Mouse (Mus musculus) kidney, postnatal 14 days (tissue): ENCODE measurements around the gene Fbp1.
"Not testable (repeated sequence)": the region's sequence is repeated elsewhere in the genome, so short reads cannot be mapped to it uniquely, and the experiment has no call there.

Experiments used
- DNase-seq: peaks from one replicate; pipeline ENCODE4 v3.0.0; 2022; ENCODE audit warnings: mixed read lengths

Gene Fbp1

DNA sequence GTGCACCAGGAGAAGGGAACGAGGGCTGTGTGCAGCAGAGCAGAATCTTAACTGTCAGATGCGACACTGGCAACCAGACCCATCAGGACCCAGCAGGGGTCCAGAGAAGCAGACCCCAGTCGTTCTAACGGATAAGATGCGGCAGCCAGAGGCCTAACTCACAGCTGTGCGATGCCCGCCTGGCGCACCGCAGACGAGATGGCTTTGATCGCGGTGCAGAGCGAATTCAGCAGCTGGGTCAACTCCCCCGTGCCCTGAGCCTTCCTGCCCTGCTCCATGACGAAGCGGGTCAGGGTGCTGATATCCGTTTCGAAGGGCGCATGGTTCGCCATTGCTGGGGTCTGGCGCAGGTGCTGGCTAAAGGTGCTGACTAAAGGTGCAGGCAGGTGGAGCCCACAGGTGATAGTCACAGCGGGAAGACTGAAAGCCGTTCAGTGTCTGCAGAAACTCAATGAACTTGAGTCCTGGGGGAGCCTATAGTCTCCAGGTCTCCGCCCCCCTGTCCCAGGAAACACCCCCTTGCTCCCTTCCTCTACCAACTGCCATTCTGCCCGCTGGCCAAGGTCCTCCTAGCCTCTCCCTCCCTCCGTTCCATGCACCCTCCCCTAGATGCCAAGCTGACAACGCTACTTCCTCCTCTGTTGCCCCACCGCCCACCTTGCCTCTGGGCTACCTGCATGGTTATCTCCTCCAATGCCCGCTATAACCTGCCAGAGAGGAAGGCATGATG, at the start of gene Fbp1:
Gene Fbp1, minus strand, starts transcription at position 571 of the 730 bp plus-strand sequence.
- DNase-seq, result peak; percentile 85

DNA sequence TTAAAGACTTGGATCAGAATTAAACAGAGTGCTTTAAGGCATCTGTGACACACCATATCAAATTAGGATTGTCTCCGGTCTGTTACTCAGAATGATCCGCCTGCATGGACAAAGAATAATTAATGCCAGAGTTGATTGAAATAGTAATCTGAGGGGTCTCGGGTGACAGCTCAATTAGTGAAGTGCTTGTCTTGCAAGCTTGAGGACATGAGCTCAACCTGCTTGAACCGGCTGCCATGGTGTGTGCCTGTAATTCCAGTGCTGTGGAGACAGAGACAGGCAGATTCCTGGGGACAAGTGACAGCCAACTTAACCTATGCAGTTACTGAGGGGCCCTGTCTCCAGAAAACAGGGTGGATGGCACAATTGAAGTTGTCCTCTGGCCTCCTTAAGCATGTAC, 44.4 kb upstream of the Fbp1 start:
- DNase-seq, result no peak

DNA sequence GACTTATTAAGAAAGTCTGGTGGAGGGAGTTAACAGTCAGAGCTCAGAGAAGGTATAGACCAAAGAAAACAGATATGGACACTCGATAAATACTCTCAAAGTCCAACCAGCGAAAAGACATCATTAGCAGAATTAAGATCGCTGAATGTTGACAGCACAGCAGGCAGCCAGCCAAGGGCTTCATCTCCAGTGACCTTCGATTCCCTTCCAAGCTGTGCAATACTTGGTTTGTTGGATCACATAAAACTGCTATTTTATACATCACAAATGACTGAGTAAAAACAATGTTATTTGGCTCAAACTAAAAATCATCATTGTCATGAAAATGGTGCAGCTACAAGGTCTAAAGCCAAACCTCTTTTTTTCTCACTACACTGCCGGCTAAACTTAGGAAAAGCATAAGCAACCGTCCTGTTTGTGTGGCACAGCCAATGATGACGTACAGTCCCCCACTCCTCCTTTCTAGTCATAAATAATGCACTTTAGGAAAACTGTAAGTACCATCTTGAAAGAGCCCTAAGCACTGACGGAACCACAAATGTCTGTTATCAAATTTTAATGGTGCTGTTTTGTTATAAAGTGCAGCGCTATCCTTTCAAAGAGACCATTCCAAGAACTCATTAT, 41.8 kb upstream of the Fbp1 start:
- peak; percentile 77 for DNase-seq

DNA sequence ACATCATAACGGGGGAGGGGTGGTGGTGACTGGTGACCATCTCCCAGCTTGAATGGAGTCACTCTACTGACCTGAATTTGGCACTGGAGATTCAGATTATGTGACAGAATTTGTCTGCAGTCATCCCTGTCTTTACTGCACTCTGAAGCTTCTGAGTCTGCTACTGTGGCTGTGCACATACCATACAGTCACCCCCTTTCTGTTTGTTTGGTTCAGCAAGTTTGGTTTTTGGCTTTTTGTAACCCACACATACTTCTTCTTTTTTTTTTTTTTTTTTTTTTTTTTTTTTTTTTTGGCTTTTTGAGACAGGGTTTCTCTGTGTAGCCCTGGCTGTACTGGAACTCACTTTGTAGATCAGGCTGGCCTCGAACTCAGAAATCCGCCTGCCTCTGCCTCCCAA, 41.1 kb upstream of the Fbp1 start:
- DNase-seq, result not testable (repeated sequence)

DNA sequence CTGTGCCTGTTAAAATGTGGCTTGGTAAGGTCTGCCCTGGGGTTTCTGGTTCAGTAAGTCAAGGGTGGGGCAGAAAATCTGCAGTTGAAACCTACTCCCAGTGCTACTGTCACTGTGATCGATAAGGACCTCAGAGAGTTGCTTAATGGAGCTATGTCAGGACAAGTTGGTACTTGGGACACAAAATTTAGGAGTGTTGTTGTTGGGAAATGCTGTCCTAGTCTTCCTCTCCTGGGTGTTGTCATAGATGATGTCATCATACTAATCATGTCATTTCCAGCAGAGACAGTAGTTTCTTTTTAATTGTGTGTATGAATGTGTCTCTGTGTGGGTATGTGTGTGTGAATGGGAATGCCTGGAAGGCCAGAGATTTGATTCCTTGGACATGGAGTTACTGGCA, 39.4 kb upstream of the Fbp1 start:
- no peak for DNase-seq

DNA sequence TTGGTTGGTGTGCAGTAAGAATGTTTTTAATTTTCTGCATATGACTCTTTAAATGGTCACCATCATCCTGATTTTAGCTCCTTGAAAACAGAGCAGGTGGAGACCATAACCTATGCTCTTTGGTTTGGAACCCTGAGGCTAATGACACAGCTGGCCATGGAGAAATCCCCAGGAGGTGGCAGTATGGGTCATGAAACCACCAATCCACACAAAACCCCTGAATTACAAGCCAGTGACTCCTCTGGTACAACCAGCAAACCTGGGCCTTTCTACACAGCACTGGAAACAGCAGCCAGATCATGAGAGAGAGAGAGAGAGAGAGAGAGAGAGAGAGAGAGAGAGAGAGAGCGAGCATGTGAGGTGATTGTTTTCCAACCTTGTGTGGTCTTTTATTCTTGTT, 38.4 kb upstream of the Fbp1 start:
- DNase-seq, result peak; percentile 78

DNA sequence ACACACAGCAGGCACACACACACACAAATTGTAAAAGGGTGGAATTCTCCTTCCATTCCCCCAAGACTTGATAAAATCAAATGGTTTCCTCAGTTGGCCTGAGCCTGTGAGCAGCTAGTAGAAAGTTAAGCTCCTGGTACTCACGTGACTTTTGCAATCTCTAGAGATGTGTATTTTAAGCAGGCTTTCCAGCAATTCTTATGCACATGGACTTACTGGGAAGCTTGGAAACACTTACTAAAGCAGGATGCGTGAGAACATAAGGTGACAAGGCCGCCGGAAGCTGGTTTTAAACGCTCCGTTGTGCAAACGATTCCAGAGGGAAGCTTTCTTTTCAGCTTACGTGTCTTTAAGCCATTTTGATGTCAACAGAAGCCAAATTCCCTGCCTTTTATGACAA, 35.1 kb upstream of the Fbp1 start:
- no peak for DNase-seq

DNA sequence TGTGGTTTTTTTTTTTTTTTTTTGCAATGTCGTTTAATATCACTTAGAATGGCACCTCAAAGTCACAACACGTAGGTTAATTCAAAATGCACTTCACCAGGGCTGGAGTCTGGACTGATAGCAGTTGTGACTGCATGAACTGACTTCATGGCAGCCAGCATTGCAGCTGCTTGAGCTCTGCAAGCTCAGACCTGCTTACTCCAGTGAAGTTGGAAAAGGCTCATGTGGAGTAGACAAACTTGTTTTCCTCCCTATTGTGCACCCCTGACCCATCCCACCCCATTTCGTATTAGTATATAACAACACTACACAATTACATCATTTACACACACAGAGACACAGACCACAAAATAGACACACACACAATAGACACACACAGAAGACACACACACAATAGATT, 34.6 kb upstream of the Fbp1 start:
- DNase-seq, result no peak

DNA sequence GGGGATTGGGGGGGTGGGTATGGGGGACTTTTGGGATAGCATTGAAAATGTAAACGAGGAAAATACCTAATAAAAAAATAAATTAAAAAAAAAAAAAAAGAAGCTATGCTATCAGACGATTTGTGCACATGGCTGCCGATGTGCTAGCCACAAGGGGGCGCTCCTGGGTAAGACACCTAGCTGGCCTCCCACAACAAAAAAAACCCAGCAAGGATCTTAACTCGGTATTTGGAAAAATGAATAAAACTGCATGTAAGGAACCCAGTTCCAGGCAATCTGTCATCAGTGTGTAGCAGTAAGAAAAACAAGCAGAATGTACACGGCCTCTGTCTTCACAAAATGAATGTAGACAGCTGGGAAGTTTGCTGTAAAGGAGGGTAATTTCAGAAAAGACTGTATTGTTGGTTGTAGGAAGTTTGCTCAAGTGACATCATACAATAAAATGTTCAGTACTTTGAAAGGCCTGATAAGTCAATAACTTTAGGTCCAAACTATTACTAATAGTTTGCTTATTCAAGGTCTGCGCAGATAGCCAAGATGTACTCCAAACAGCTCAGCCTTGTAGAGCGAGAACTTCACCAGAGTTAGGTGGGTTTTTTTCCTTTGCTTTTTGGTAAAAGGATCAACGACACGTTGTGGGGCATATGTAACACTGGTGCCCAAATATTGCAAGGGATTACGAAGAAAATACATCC, 31.7 kb upstream of the Fbp1 start:
- DNase-seq, result peak; percentile 84

DNA sequence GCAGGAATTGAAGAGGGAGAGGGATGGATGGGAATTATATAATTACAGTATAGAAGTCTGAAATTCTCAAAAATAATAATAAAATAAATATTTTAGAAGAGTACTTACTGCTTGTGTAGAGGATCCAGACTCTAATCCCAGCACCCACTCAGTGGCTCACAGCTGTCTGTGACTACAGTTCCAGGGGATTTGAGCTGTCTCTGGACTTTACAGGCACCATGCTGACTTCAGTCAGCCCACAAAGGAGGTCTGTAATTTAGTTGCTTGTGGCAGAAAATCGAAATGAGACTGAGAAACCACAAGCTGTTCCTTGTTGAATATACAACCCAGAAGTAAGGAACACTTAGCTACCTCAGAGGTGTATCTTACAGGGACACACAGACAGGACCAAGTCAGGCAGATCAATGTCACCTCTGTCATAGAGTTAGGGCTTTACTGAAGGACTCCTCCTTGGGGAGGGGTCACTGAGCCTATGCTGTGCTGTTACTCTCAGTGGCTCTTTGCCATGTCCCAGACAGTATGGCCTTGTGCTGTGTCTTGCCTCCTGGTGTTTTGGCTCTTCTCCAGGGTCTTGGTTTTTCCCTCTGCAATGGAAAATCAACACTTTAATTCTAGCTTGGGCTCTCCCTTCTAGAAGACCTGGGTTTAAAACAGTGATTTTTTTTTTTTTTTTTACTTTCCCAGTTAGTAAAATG, 29.5 kb upstream of the Fbp1 start:
- peak; percentile 19 for DNase-seq

DNA sequence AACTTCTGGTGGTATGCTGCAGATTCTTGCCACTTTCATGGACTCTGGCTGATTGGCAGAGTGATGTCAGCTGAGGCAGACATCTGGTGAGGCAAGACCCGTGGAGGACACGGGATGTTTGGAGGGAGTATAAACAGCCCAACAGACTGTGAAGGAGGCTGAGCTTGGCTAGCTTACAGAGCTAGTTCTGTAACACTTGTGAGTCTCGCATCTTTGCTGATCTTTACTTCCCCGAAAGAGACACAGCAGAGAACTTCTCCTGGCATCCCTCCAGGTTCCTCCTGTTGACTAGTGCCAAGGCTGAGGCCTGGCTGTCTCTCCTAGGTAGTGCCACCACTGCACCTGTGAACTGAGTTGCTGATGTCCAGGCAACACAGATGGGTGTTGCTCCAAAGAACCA, 28.6 kb upstream of the Fbp1 start:
- DNase-seq, result peak; percentile 64

DNA sequence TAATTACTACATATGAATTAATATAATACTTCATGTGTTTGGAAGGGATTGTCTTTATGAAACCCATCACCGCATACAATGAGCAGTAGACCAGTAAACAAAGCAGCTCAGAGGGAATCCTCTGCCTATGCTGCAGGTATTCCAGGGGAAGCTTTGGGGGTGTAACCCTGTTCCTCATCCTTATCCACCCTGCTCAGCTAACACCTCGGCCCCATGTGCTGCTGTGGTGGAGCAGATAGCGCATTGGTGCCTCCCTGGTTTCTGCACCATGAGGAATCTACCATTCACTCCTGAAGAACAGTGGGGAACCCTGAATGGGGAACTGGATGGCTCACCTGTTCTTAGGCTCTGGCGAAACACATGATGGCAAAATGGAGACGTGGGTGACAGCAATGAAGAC, 23.5 kb upstream of the Fbp1 start:
- DNase-seq, result no peak

DNA sequence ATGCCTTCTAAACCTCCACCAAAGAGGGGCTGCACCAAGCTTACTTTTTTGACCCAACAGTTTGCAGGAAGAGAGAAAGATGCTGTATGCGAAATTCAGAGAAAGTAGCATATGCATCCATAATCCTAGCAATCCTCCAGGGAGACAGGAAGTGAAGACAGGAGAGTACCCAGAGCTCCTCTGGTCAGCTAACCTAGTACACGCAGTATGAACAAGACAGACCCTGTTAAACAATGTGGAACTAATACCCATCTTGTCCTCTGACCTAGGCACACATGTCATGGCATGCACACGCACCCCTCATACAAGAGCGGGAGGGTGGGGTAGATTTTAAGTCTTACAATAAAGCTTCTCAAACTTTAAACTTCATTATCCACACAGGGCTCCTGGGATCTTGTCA, 22.1 kb upstream of the Fbp1 start:
- no peak for DNase-seq

DNA sequence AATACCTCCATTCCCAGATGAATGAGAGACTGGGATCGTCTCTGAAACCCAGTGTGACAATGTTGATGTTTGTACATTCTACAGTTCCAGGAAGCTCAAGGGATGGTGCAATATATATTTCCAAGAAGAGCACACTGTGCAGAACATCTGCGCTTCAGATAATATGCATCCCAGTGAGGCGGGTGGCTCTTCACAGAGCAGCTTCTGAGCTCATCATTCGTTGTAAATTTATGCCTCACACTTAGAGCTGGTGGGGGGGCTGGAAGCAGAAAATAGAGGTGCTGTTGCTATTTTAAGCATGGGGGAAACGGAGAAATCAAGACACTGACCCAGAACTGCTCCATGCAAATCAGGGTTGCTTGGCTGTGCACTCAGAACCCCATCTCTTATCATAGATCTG, 21.7 kb upstream of the Fbp1 start:
- no peak for DNase-seq

DNA sequence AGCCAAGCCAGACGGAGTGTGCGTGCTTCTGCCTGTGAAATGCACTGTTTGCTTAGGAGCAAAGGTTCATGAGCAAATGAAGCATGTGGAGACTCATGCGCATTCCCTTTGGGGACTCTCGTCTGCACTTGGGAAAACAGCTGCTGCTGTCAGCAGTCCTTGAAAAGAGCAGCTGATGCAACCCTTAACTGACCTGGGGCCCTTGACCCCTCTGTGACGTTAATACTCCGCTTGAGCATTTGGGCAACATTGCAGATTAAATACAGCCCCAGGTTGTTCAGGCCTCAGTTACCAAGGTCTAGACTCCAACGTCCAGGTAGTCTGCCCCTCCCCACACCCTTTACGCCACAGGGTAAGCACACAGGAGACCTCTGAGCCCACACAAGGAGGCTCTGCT, 20.1 kb upstream of the Fbp1 start:
- DNase-seq, result peak; percentile 90

DNA sequence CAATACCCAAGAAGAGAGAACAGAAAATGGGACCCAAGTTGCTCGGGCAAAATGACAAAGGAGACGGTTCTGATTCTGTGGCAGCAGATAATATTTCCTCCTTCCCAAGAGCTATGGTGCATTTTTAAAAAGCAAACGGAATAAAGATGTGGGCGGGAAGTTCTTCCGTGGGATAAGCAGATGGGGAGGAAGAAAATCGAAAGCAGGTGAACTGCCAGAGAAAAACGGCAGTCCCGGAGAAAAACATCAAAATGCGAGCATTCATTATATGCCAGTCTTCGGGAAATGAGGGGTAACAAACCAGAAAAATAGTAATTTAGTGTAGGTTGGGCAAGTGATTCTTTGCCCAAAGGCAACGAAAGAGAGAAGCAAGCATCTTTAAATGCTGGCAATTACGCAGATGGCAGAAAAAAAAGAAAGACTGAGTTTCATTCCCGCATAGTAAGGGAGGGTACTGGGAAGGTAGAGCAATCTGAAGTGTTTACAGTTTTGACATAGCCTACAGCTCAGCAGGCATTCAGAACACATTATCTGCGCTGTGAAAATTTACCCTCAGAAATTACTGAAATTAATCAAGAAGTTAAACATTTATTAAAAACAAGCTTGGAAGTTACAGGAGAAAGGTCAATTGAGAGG, 19.6 kb upstream of the Fbp1 start:
- DNase-seq, result no peak

DNA sequence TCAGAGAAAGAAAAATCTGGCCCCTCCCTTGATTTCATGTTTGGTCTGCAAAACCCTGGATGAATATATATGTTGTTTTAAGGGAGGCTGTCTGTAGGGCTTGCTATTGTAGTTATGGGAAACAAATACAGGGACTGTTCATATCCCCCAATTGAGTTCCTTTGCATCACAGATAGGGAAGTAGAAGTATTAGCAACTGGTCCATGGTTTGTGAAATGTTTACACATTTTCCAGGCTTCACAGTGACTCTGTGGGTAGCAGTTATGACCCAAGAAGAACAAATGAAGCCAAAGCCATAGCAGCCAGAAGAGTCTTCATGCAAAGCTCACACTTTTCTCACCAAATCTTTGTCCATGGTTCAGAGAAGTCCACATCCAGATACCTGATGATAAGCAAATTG, 13.1 kb upstream of the Fbp1 start:
- DNase-seq, result no peak

DNA sequence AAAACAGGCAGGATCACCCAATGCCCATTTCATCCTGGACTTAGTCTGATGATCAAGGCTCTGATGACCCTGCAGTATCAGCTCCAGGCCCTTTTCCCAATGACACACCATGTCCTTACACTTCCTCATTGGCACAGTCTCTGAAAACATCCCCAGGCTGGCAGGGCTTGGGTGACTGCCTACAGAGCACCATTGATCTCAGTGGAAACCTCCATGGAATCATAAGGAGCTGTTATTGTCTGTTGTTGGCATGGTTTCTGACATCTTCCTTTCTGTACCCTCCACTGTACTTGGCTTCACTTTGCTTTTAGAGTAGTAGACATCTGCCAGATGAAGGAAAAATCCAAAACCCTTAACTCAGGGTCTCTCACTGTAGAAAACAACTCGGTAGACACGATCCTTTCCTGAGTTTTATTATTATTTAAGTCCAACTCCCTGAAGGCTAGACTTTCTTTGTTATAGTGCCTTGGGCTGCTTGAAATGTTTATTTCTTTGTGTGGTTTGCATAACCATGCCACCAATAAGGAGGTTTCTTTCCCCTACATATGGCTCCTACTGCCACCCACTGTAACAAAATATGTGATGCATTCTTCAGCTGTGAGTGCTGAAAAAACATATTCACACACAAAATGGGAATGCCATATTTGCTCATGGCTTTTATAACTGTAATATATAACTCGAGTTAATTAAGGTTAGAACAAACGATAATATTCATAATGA, 10.0 kb upstream of the Fbp1 start:
- no peak for DNase-seq

DNA sequence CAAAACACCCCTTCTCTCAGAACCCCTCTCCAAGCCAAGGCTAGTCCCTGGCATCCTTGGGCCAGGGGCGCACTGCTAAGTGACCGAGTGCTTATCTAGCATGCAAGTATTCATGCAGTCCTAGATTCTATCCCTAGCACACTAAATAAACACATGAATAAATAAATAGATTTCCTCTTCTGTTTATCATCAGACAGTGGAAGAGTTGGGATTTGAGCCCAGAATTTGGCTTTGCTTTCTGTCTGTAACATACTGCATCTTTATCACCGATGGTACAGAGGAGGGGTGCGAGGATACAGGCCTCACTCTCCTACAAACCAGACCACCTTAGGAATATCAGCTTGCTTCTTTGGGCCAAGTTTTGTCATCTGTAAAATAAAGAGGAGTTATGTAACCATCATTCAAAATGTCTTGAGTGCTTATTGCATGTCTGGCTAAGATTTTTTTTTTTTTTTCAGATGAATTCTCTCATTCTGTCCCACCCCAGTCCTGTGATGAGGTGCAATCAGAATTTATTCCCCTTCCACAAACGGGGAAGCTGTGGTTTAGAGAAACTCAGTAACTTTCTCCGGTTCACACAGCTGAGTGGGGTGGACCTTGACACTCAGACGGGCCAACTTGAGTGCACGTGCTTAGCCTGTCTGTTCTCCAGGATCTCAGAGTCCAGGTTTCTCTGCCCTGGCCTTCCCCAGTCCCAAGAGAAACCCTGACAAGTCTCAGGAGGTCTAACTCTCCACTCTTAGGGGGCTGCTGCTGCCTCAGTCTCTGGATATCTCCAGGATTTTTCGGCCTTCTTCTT, 5.2 kb upstream of the Fbp1 start:
- peak; percentile 77 for DNase-seq

DNA sequence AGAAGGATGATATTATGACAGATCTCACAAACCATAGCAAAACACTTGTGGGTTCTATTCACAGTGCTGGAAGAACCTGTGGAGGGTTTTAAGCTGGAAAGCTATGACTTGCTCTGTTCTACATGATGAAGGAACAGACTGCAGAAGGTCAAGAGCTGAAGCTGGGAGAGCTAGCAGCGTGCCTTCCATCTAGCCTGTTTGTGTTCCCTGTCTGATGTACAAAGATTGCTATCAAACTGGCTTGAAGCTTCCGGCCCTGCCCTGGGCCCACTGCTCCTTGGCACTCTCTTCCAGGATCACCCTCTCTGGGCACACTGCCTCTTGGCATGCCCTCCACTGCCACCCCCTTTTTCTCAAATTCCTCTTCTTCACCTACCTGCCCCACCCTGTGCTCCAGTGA, 1.2 kb upstream of the Fbp1 start:
- DNase-seq, result no peak

DNA sequence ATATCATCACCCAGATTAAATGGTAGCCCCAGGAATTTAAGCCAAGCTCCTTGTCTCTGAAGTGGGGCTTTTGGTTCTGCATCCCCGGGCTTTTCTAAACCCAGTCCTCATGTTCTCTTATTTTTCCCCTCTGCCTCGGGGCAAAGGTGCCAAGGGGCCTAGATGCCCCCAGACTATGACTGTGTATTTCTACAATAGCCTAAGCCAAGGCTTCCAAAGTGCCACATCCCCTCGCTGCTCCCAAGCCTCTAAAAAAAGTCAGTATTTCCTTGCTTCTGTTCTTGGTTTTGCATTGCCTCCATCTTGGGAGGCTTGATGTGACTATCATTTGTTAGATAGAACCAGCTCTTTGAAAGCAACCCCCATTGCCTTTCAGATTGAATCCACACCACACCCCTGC, 3.5 kb downstream of the Fbp1 start:
- DNase-seq, result no peak

DNA sequence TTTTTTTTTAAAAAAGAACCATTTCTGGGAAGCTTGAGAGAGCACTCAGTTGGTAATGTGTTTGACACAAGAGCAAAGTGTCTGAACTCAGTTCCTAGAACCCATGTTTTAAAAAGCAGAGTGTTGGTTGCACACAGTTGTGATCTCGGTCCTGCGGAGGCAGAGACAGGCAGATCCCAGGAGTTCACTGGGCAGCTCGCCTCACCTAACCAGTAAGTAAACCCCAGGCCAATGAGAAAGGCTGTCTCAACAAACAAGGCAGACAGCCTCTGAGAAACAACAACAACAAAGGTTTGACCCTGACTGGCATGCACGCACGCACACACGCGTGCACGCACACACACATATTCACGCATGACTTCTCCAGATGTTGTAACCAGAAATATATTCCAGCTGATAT, 4.2 kb downstream of the Fbp1 start:
- DNase-seq, result no peak
